Comparison of ENCODE assay signal across 8 mouse cellular contexts in the genomic region with DNA sequence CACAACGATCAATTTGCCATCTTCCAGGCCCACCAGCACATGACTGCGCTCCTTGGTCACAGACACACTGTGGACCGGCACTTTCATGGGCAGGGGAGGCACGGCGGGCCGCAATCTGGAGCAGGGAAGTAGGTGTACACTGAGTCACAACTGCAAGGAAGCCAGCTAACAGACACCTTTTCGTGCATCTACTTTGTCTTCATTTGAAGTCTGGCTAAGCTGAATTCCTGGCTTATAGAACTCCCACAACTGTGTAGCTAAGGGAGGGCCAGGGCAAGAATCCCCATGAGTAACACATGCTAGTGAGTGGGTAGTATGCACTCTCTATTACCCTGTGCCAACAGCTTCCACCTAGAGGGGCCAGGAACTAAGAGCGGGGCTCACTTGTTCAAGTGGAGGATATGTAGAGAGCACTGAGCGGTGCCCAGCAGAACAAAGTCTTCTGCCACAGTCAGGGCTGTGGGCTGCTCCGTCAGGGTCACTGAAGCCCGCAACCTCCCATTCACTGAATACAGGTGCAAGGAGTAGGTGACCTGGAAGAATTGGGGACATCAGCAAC. TPM values are rescaled to one million over a fixed set of nuclear protein-coding genes. Genes with fewer than 3 reads are reported as not detected.
DNase-seq lines count a peak whose midpoint lies in the region; ATAC-seq and TF ChIP-seq lines count a peak whose summit lies in the region.

No protein-coding gene starts in this region.

- ATAC-seq in neural tube, embryonic 11.5 days (ENCODE audit: insufficient read depth, low FRiP score, low TSS enrichment) = no peak
- no peak for ATAC-seq in limb, embryonic 15.5 days (ENCODE audit: insufficient number of reproducible peaks, low FRiP score, low TSS enrichment, low read depth)
- ATAC-seq in stomach, postnatal 0 days (ENCODE audit: low FRiP score, low TSS enrichment) = no peak

- peak overlapping the region; percentile 51 for H3K4me3 ChIP-seq in neural tube, embryonic 11.5 days (ENCODE audit: low read depth, low read length)
- peak overlapping the region; percentile 45 for H3K4me3 ChIP-seq in limb, embryonic 15.5 days
- peak overlapping the region; percentile 52 for H3K4me3 ChIP-seq in stomach, postnatal 0 days (ENCODE audit: low read depth, low read length)

- no peaks in the 10 kb centered on the region for H3K27me3 ChIP-seq in neural tube, embryonic 11.5 days (ENCODE audit: control insufficient read depth, insufficient read depth, low read length)
- H3K27me3 ChIP-seq in limb, embryonic 15.5 days = peaks cover 3% of the 10 kb centered on the region; the same call in 1 of the 2 replicates
- no peaks in the 10 kb centered on the region for H3K27me3 ChIP-seq in stomach, postnatal 0 days (ENCODE audit: control insufficient read depth, insufficient read depth, low read length)

- peak overlapping the region; percentile 100 for H3K4me2 ChIP-seq in neural tube, embryonic 11.5 days (ENCODE audit: low read depth)
- H3K4me2 ChIP-seq in limb, embryonic 15.5 days = peak overlapping the region; percentile 81
- peak overlapping the region; percentile 93 for H3K4me2 ChIP-seq in stomach, postnatal 0 days (replicated peaks; ENCODE audit: low read depth)

- H3K4me1 ChIP-seq in neural tube, embryonic 11.5 days (ENCODE audit: control insufficient read depth, insufficient read depth, low read length) = peaks cover 9% of the 10 kb centered on the region; the same call in 1 of the 2 replicates
- peaks cover 38% of the 10 kb centered on the region for H3K4me1 ChIP-seq in limb, embryonic 15.5 days
- 0 out of 2 replicates have a peak, but pooled peaks cover 3% of the 10 kb centered on the region for H3K4me1 ChIP-seq in stomach, postnatal 0 days (replicated peaks; ENCODE audit: control insufficient read depth, insufficient read depth)

- H3K36me3 ChIP-seq in neural tube, embryonic 11.5 days (ENCODE audit: control insufficient read depth, insufficient read depth, low read length) = peaks cover 5% of the 10 kb centered on the region
- H3K36me3 ChIP-seq in limb, embryonic 15.5 days = peaks cover 20% of the 10 kb centered on the region
- H3K36me3 ChIP-seq in stomach, postnatal 0 days (ENCODE audit: control insufficient read depth, insufficient read depth, low read length) = no peaks in the 10 kb centered on the region; the same call in 1 of the 2 replicates

- peak overlapping the region; percentile 77 for H3K9ac ChIP-seq in neural tube, embryonic 11.5 days (ENCODE audit: low read length)
- peak overlapping the region; percentile 47; the same call in 1 of the 2 replicates for H3K9ac ChIP-seq in limb, embryonic 15.5 days
- H3K9ac ChIP-seq in stomach, postnatal 0 days (ENCODE audit: low read length) = peak overlapping the region; percentile 73

- TF ChIP-seq EP300 in stomach, postnatal 0 days (optimal IDR thresholded peaks at IDR 0.05) = no peak

- DNase-seq in cerebellum, adult 11-12 months = peak; percentile 25
- DNase-seq in cerebellum, postnatal 4 days (ENCODE audit: low spot score in 2 of 2) = no peak
- no peak for DNase-seq in neural tube, embryonic 11.5 days (ENCODE audit: low spot score)
- DNase-seq in neural tube, embryonic 10.5 days (ENCODE audit: extremely low spot score, low spot score) = no peak
- DNase-seq in stomach, postnatal 0 days (ENCODE audit: low spot score) = no peak
- no peak for DNase-seq in layer of hippocampus, postnatal 36 days
- DNase-seq in adrenal gland, postnatal 10 days = no peak

- TF ChIP-seq CTCF in stomach, postnatal 0 days (IDR thresholded peaks at IDR 0.05; ENCODE audit: low read depth) = no peak

- H3K9me3 ChIP-seq in neural tube, embryonic 11.5 days (ENCODE audit: control insufficient read depth, low read length) = no peaks in the 10 kb centered on the region
- H3K9me3 ChIP-seq in limb, embryonic 15.5 days = no peaks in the 10 kb centered on the region
- no peaks in the 10 kb centered on the region for H3K9me3 ChIP-seq in stomach, postnatal 0 days (ENCODE audit: control insufficient read depth, low read length)

- 69% methylated on average over 11 of the region's 11 CpGs for WGBS in neural tube, embryonic 11.5 days
- WGBS in limb, embryonic 15.5 days = 63% methylated on average over 11 of the region's 11 CpGs
- WGBS in stomach, postnatal 0 days = 73% methylated on average over 11 of the region's 11 CpGs

- H3K27ac ChIP-seq in neural tube, embryonic 11.5 days (ENCODE audit: low read depth, low read length) = peak overlapping the region; percentile 60; the same call in 1 of the 2 replicates
- peak overlapping the region; percentile 87; the same call in 1 of the 2 replicates for H3K27ac ChIP-seq in limb, embryonic 15.5 days
- H3K27ac ChIP-seq in stomach, postnatal 0 days (replicated peaks) = 0 out of 2 replicates have a peak overlapping the region, but pooled peaks have one; percentile 86

RNA-seq across cellular contexts. Expression of a gene that starts 1.2 kb away (rescaled TPM):
- 23.4 and 24.3 TPM in 2 replicates for polyA plus RNA-seq in neural tube, embryonic 11.5 days (2014; fragmentation: Nextera tagmentation; extraction: Ambion mirVana)
- polyA plus RNA-seq in limb, embryonic 15.5 days (2015; fragmentation: Nextera tagmentation; extraction: Ambion mirVana) = 43.5 and 46.4 TPM in 2 replicates
- polyA plus RNA-seq in stomach, postnatal 0 days (2015; fragmentation: Nextera tagmentation; extraction: Ambion mirVana) = 14.5 and 15.9 TPM in 2 replicates
- 1 to 10 TPM; 1.8 to 2.4 TPM for total RNA-seq in layer of hippocampus, postnatal 36 days (2021)
- total RNA-seq in adrenal gland, postnatal 10 days (2021) = 1 to 10 TPM; 7.7 to 9.8 TPM

RNA-seq across cellular contexts. Expression of a gene that starts 28.5 kb away (rescaled TPM):
- 0.87 and 1.1 TPM in 2 replicates for polyA plus RNA-seq in neural tube, embryonic 11.5 days (2014; fragmentation: Nextera tagmentation; extraction: Ambion mirVana)
- 5.7 and 5.8 TPM in 2 replicates for polyA plus RNA-seq in limb, embryonic 15.5 days (2015; fragmentation: Nextera tagmentation; extraction: Ambion mirVana)
- polyA plus RNA-seq in stomach, postnatal 0 days (2015; fragmentation: Nextera tagmentation; extraction: Ambion mirVana) = 5.7 and 6.2 TPM in 2 replicates
- total RNA-seq in layer of hippocampus, postnatal 36 days (2021) = 10 to 100 TPM; 14.0 to 17.5 TPM
- 10 to 100 TPM in 1 of 2 experiments, 1 to 10 TPM in 1; 8.2 to 12.0 TPM for total RNA-seq in adrenal gland, postnatal 10 days (2021)

RNA-seq across cellular contexts. Expression of a gene that starts 30.9 kb away (rescaled TPM):
- 131 and 134 TPM in 2 replicates for polyA plus RNA-seq in neural tube, embryonic 11.5 days (2014; fragmentation: Nextera tagmentation; extraction: Ambion mirVana)
- polyA plus RNA-seq in limb, embryonic 15.5 days (2015; fragmentation: Nextera tagmentation; extraction: Ambion mirVana) = 116 and 126 TPM in 2 replicates
- 139 and 144 TPM in 2 replicates for polyA plus RNA-seq in stomach, postnatal 0 days (2015; fragmentation: Nextera tagmentation; extraction: Ambion mirVana)
- 10 to 100 TPM; 48.3 to 54.5 TPM for total RNA-seq in layer of hippocampus, postnatal 36 days (2021)
- 10 to 100 TPM; 64.3 to 66.0 TPM for total RNA-seq in adrenal gland, postnatal 10 days (2021)
